Mouse (Mus musculus): ENCODE results near the gene Tmem260. TPM values are rescaled to one million over a fixed set of nuclear protein-coding genes. Genes with fewer than 3 reads are reported as not detected.

Tmem260 gene
- polyA plus RNA-seq (2016; fragmentation: Nextera tagmentation; extraction: Ambion mirVana): 24.7 and 26.2 TPM in 2 replicates

DNA sequence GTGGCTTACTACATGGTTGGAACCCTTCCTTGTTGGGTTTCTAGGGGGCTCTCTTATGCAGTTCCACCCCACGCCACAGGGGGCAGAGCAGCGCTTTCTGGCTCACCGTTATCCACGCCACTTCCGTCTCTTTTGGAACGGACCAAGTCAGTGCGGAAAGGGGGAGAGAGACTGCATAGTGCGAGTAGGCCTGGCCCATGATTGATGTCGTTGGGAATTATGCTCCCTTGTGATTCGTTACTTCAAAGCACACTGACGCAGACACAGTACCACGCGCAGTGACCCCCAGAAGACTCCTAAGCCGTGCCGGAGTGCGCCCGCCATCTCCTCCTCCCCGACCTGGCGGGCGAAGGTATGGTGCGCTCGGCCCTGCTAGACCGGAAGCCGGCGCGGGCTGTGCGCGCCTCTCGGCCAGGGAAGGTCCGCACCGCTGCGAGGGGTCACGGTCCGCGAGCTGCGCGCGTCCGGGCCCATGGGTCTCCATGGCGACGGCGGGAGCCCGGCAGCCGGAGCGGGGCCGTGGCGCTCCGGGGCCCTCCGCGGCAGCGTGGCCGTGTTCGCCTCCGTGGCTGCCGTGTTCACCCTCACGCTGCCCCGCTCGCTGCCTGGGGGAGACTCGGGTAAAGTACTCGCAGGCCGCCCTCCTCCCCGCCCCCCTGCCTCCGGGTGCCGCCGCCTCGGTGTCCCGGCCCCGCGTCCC lies at the start of gene Tmem260:
Tmem260 (plus strand) TSS at position 141 of the 700 bp plus-strand sequence.
- peak within 1 kb of the TSS; percentile 69 for H3K4me2 ChIP-seq
- peak within 1 kb of the TSS; percentile 95 for H3K4me3 ChIP-seq (replicated peaks)
- H3K27ac ChIP-seq: peak within 1 kb of the TSS; percentile 87
- H3K9me3 ChIP-seq: no peaks in the 10 kb centered on the region
- no peaks in the 10 kb centered on the region for H3K27me3 ChIP-seq
- peak within 1 kb of the TSS; percentile 95 for H3K9ac ChIP-seq
- ATAC-seq (ENCODE audit: low FRiP score): peak; percentile 98
- H3K4me1 ChIP-seq: peaks cover 10% of the 10 kb centered on the region
- no peaks in the 10 kb centered on the region for H3K36me3 ChIP-seq (replicated peaks)
- WGBS: under 1% methylated on average over 43 of the region's 69 CpGs

DNA sequence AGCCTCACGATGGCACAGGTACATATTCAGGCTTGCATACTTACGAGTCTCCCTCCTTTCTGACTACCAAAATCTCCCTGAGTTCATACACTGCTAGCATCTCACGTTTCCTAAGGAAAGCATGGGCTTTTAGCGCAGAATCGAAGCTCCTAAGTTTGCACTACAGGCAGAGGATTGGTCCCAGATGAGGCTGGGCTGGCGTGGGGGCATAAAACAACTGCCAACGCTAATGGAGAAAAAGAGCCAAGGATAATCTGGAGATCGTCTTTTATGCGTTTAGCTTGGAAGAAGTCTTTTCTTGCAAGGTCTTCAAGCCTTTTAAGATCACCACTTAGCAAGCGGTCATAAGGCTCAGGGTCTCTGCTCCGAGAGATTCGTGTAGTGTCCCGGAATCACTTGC lies 39.8 kb upstream of the Tmem260 start:
- no peak overlapping the region for H3K4me3 ChIP-seq (replicated peaks)
- no peak overlapping the region for H3K4me2 ChIP-seq
- H3K9me3 ChIP-seq: no peaks in the 10 kb centered on the region
- H3K4me1 ChIP-seq: no peaks in the 10 kb centered on the region
- peaks cover 5% of the 10 kb centered on the region for H3K27me3 ChIP-seq
- no peaks in the 10 kb centered on the region for H3K36me3 ChIP-seq (replicated peaks)
- H3K9ac ChIP-seq: no peak overlapping the region
- H3K27ac ChIP-seq: no peak overlapping the region
- ATAC-seq (ENCODE audit: low FRiP score): no peak
- 93% methylated on average over 13 of the region's 13 CpGs for WGBS

DNA sequence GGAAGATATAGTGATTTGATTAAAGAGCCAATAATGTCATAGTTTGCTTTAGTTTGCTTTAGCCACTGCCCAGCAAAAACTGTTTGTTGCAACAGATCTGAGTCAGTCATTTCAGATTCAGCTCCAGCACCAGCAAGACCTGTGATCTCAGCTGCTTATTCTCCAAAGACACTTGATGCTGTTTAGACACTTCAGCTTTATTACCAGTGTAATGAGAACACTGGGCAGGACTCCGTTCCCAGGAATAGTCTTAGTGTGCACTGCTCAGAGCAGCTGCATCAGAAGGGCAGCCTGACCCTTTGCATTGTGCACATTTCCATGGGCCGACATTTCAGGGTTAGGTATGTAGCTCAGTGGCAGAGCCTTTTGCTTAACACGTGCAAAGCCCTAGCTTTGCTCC lies 28.9 kb upstream of the Tmem260 start:
- Histone ChIP-seq H3K4me2 (no peak overlapping the region), H3K4me3 (replicated peaks) (no peak overlapping the region)

DNA sequence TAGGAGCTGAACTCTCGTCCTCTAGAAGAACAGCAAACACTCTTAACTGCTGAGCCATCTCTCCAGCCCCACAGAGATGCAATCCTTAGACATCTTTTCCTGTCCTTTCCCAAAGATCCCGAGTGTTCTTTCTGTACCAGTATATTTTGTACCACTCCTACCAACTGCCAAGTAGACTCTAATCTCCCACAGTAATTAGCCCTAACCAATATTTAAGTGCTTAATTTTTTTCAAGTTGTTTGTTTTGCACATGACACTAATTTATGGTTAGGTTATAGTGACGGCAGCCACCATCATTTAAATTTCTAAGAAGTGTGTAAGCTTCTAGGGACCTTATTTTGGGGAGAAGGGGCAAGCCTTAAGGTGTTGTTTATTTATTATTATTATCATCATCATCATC lies 27.7 kb upstream of the Tmem260 start:
- Histone ChIP-seq H3K36me3 (replicated peaks) (no peaks in the 10 kb centered on the region), H3K4me1 (peaks cover 22% of the 10 kb centered on the region), H3K4me2 (no peak overlapping the region), H3K27me3 (peaks cover 80% of the 10 kb centered on the region), H3K4me3 (replicated peaks) (no peak overlapping the region), H3K9me3 (no peaks in the 10 kb centered on the region), H3K9ac (no peak overlapping the region), H3K27ac (no peak overlapping the region)
- WGBS: 41% methylated on average over 3 of the region's 3 CpGs
- no peak; the same call in 1 of the 2 replicates for ATAC-seq (ENCODE audit: low FRiP score)

More for the DNA sequence above, 28.9 kb upstream of the Tmem260 start:
- H3K36me3 ChIP-seq (replicated peaks): no peaks in the 10 kb centered on the region
- H3K9me3 ChIP-seq: no peaks in the 10 kb centered on the region
- 47% methylated on average over 3 of the region's 3 CpGs for WGBS
- H3K4me1 ChIP-seq: peaks cover 11% of the 10 kb centered on the region
- ATAC-seq (ENCODE audit: low FRiP score): peak; percentile 44; the same call in 1 of the 2 replicates
- no peak overlapping the region for H3K9ac ChIP-seq
- peaks cover 68% of the 10 kb centered on the region for H3K27me3 ChIP-seq
- no peak overlapping the region for H3K27ac ChIP-seq

DNA sequence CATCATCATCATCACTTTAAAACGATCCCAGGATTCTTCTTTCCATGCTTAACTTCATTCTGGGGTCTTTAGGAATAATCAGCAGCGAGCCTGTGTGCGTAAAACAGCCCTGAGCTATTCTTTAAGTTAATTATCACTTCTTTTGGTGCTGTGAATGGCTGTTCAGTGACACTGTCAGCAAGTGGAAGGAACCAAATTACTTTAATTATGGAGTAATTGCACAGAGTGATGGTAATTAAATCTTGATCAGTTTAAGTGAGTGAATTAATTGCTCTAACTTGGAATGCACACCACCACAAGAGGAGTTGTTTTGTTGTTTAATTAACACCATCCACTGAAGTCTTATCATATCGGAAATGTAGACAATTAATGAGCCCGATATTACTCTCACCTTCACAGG lies 27.3 kb upstream of the Tmem260 start:
- H3K27ac ChIP-seq: no peak overlapping the region
- peaks cover 83% of the 10 kb centered on the region for H3K27me3 ChIP-seq
- ATAC-seq (ENCODE audit: low FRiP score): peak; percentile 72; the same call in 1 of the 2 replicates

DNA sequence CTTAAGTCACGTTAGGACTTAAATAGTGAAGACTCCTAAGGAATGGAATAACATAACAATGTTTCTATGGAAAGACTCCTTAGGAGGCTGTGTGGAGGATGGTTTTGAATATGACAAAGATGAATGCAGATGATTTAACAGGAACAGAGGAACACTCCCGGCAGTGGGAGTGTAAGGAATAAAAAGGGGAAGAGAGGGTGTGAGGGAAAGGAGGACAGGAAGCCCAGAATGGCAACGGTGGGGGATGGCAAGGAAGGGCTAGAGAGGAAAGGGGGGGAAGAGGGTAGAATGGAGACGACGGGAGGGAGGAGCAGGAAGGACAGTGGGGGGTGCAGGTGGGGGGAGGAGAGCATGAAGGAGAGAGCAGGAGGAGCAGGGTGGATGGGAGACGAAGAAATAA lies 24.4 kb upstream of the Tmem260 start:
- H3K27me3 ChIP-seq: peaks cover 85% of the 10 kb centered on the region
- no peak overlapping the region for H3K4me2 ChIP-seq
- H3K9ac ChIP-seq: no peak overlapping the region
- H3K4me3 ChIP-seq (replicated peaks): no peak overlapping the region
- 22% methylated on average over 6 of the region's 6 CpGs for WGBS
- H3K27ac ChIP-seq: no peak overlapping the region
- H3K36me3 ChIP-seq (replicated peaks): no peaks in the 10 kb centered on the region
- peaks cover 24% of the 10 kb centered on the region for H3K4me1 ChIP-seq
- no peaks in the 10 kb centered on the region for H3K9me3 ChIP-seq
- ATAC-seq (ENCODE audit: low FRiP score): no peak

More for the DNA sequence above, 27.3 kb upstream of the Tmem260 start:
- Histone ChIP-seq H3K36me3 (replicated peaks) (no peaks in the 10 kb centered on the region), H3K9ac (no peak overlapping the region), H3K9me3 (no peaks in the 10 kb centered on the region), H3K4me3 (replicated peaks) (no peak overlapping the region), H3K4me2 (no peak overlapping the region), H3K4me1 (peaks cover 24% of the 10 kb centered on the region)
- WGBS: 22% methylated on average over 5 of the region's 5 CpGs

DNA sequence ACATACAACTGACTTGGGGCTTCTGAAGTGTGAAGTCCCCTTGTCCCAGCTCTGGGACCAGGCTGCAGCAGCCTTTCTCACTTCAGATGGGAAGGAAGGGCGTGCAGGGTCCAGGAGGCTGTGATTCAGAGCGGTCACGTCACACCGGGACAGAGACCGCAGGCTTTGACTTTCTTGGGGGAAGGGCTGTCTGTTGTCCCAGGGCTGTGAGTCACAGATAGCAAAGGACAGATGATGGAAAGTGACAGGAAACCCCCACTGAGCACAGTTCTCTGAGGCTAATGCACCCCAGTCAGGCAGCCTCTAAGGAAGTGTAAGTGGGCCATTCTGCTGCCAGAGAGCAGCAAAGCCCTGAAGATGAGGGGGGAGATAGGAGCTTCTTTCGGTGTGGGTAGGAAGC lies 23.9 kb upstream of the Tmem260 start:
- H3K27ac ChIP-seq: no peak overlapping the region
- peaks cover 85% of the 10 kb centered on the region for H3K27me3 ChIP-seq
- H3K4me1 ChIP-seq: peaks cover 23% of the 10 kb centered on the region
- no peak overlapping the region for H3K4me3 ChIP-seq (replicated peaks)
- no peak for ATAC-seq (ENCODE audit: low FRiP score)
- 29% methylated on average over 6 of the region's 6 CpGs for WGBS
- H3K9ac ChIP-seq: no peak overlapping the region
- H3K4me2 ChIP-seq: no peak overlapping the region
- H3K36me3 ChIP-seq (replicated peaks): no peaks in the 10 kb centered on the region
- no peaks in the 10 kb centered on the region for H3K9me3 ChIP-seq

DNA sequence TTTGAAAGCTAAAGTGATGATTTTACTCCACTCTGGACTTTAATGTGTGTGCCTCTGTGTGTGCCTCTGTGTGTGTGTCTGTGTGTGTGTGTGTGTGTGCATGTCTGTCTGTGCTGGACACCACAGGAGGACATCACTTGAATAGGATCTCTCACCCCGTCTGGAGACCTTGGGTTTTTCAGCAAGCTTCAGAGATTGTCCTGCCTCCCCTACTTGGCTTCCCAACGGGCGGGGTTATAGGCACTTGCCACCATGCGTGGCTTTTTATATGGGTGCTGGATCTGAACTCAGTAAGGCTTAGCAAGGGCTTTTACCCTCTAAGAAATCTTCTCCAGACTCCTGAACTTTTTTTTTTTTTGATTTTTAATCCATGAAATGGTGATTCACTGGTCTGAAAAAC lies 23.5 kb upstream of the Tmem260 start:
- H3K27ac ChIP-seq: no peak overlapping the region
- no peaks in the 10 kb centered on the region for H3K9me3 ChIP-seq
- no peak for ATAC-seq (ENCODE audit: low FRiP score)
- H3K4me2 ChIP-seq: no peak overlapping the region
- WGBS: 38% methylated on average over 4 of the region's 4 CpGs
- peaks cover 83% of the 10 kb centered on the region for H3K27me3 ChIP-seq
- no peak overlapping the region for H3K9ac ChIP-seq
- peaks cover 22% of the 10 kb centered on the region for H3K4me1 ChIP-seq
- H3K4me3 ChIP-seq (replicated peaks): no peak overlapping the region
- H3K36me3 ChIP-seq (replicated peaks): no peaks in the 10 kb centered on the region

DNA sequence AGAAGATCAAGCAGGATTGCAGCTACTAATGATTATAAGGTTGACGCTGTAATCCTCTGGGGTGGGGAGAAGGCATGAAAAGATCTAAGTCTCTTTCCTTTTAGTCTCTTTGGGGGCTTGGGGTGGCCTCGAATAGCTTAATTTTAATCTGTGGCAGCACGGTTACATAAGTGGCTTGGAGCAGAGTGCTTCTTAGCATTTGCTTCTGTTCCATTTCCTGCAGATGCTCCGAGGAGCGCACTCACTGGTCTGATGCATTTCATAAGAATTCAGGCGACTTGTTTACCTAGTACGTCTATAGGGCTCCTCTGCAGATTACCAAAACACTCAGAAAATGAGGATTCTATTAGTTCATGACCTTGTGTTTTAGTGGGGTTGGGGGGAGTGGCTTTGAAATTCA lies 23.0 kb upstream of the Tmem260 start:
- Histone ChIP-seq H3K36me3 (replicated peaks) (no peaks in the 10 kb centered on the region), H3K4me3 (replicated peaks) (no peak overlapping the region), H3K27me3 (peaks cover 83% of the 10 kb centered on the region), H3K9ac (no peak overlapping the region), H3K27ac (no peak overlapping the region), H3K9me3 (no peaks in the 10 kb centered on the region), H3K4me2 (no peak overlapping the region), H3K4me1 (peaks cover 18% of the 10 kb centered on the region; the same call in 1 of the 2 replicates)
- no peak for ATAC-seq (ENCODE audit: low FRiP score)
- WGBS: 46% methylated on average over 7 of the region's 7 CpGs

DNA sequence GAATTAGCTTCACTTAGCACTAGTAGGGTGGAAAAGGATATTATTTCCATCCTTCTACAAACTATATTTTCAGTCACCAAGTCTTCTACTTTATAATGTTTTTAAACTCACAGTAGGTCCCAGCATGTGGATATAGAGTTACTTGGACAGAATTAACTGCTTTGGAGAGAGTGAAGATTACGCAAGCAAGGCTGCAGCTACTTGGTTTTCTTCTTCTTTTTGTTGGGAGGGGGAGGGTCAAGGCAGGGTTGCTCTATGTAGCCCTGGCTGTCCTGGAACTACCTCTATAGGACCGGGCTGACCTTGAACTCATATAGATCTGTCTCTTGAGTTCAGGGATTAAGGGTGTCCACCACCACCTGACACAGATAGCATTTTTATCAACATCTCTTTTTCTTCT lies 13.9 kb upstream of the Tmem260 start:
- no peak overlapping the region for H3K4me3 ChIP-seq (replicated peaks)
- no peak for ATAC-seq (ENCODE audit: low FRiP score)
- H3K4me2 ChIP-seq: no peak overlapping the region
- H3K27me3 ChIP-seq: peaks cover 41% of the 10 kb centered on the region
- no peaks in the 10 kb centered on the region for H3K9me3 ChIP-seq
- peaks cover 11% of the 10 kb centered on the region for H3K4me1 ChIP-seq
- H3K9ac ChIP-seq: no peak overlapping the region
- no peak overlapping the region for H3K27ac ChIP-seq
- no peaks in the 10 kb centered on the region for H3K36me3 ChIP-seq (replicated peaks)
- 95% methylated on average over 2 of the region's 2 CpGs for WGBS

DNA sequence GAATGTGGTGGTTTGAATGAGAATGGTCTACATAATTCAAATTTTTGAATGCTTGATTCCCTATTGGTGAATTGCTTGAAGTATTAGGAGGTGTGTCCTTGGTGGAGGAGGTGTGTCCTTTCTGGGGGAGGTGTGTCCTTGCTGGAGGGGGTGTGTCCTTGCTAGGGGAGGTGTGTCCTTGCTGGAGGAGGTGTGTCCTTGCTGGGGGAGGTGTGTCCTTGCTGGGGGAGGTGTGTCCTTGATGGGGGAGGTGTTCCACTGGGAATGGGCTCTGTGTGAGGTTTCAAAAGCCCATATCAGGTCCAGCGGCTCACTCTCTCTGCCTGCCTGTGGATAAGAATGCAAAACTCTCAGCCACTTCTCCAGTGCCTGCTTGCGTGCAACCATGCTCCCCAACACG lies 2.1 kb upstream of the Tmem260 start:
- H3K27ac ChIP-seq: no peak overlapping the region
- H3K36me3 ChIP-seq (replicated peaks): no peaks in the 10 kb centered on the region
- H3K27me3 ChIP-seq: 0 out of 2 replicates have a peak, but pooled peaks cover 3% of the 10 kb centered on the region
- H3K4me3 ChIP-seq (replicated peaks): no peak overlapping the region
- H3K9me3 ChIP-seq: no peaks in the 10 kb centered on the region
- 55% methylated on average over 3 of the region's 3 CpGs for WGBS
- ATAC-seq (ENCODE audit: low FRiP score): no peak
- no peak overlapping the region for H3K9ac ChIP-seq
- no peak overlapping the region for H3K4me2 ChIP-seq
- peaks cover 10% of the 10 kb centered on the region for H3K4me1 ChIP-seq

DNA sequence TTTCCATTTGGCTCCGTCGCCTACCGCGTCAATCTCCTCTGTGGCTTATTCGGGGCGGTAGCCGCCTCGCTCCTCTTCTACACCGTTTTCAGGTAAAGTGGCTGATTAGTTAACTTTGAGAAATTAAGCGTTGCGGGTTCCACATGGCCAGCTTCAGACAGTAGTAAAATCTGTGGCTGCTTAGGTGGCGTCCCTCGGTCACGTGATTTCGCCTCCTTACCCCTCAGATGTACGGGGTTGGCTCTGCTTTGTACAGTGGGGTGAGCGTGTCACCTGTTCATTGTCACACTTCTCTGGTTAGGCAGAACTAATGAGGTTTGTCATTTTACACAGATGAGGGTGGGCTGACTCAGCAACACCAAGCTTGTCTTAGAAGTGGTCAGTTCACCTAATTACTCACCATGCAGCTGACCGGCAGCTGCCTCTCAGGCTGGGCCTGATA lies 6.1 kb downstream of the Tmem260 start:
- Histone ChIP-seq H3K9ac (no peak overlapping the region), H3K36me3 (replicated peaks) (peaks cover 6% of the 10 kb centered on the region; the same call in 1 of the 2 replicates), H3K4me1 (peaks cover 27% of the 10 kb centered on the region), H3K4me3 (replicated peaks) (no peak overlapping the region), H3K4me2 (no peak overlapping the region), H3K9me3 (no peaks in the 10 kb centered on the region), H3K27ac (no peak overlapping the region), H3K27me3 (no peaks in the 10 kb centered on the region)
- 0 out of 2 replicates have a peak, but pooled peaks have one; percentile 39 for ATAC-seq (ENCODE audit: low FRiP score)
- 72% methylated on average over 18 of the region's 18 CpGs for whole genome bisulfite sequencing

DNA sequence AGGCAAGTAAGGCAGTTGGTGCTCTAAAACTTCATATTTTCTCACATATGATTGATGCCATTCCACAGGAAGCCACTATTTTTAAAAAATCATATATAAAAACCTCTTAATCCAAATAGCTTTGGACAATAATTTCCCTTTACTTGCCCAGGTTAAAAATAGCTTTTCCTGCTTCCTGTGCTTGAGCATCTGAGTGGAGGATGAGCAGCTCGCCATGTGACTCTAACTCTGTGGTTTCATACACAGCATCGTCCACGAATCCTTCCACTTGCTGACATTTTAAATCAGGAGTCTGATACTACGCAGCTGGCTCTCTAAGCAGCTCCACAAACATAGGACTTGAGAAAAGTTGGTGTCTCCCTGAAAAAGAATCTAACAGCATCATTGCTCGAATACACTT lies 7.5 kb downstream of the Tmem260 start:
- Histone ChIP-seq H3K36me3 (replicated peaks) (peaks cover 7% of the 10 kb centered on the region), H3K4me2 (no peak overlapping the region), H3K4me3 (replicated peaks) (no peak overlapping the region), H3K9ac (no peak overlapping the region), H3K4me1 (peaks cover 25% of the 10 kb centered on the region), H3K9me3 (no peaks in the 10 kb centered on the region), H3K27me3 (no peaks in the 10 kb centered on the region), H3K27ac (no peak overlapping the region)
- WGBS: 75% methylated on average over 5 of the region's 5 CpGs
- ATAC-seq (ENCODE audit: low FRiP score): no peak

All from forebrain, embryonic 12.5 days (tissue).